Mouse (Mus musculus) 3T3-L1 (cell line): ENCODE results near the gene Cep152.

Experiments
- DNase-seq: peaks from one replicate; pipeline ENCODE4 v3.0.0-alpha.2; 2015; ENCODE audit warnings: low read depth, low spot score

Cep152 gene

GRCm38 (mm10) chr2:125558634-125559589 lies 66.0 kb downstream of the Cep152 start:
- DNase-seq: no peak

- no peak for DNase-seq
Measured at GRCm38 (mm10) chr2:125555830-125556229, 69.1 kb downstream of the Cep152 start.

- DNase-seq: peak; percentile 89
Measured at GRCm38 (mm10) chr2:125548806-125549578, 75.9 kb downstream of the Cep152 start.

- peak; percentile 89 for DNase-seq
Measured at GRCm38 (mm10) chr2:125544986-125545385, 79.9 kb downstream of the Cep152 start.

GRCm38 (mm10) chr2:125543646-125544045 lies 81.3 kb downstream of the Cep152 start:
- DNase-seq: peak; percentile 35

- DNase-seq: no peak
Measured at GRCm38 (mm10) chr2:125541451-125541850, 83.5 kb downstream of the Cep152 start.

- DNase-seq: peak; percentile 81
Measured at GRCm38 (mm10) chr2:125540579-125540978, 84.3 kb downstream of the Cep152 start.

- DNase-seq: no peak
Measured at GRCm38 (mm10) chr2:125539640-125540039, 85.3 kb downstream of the Cep152 start.

- peak; percentile 92 for DNase-seq
Measured at GRCm38 (mm10) chr2:125530665-125531064, 94.2 kb downstream of the Cep152 start.

- peak; percentile 67 for DNase-seq
Measured at GRCm38 (mm10) chr2:125526566-125526965, 98.3 kb downstream of the Cep152 start.

- no peak for DNase-seq
Measured at GRCm38 (mm10) chr2:125525484-125525883, 99.4 kb downstream of the Cep152 start.

GRCm38 (mm10) chr2:125516594-125516993 lies 108.3 kb downstream of the Cep152 start:
- peak; percentile 23 for DNase-seq

GRCm38 (mm10) chr2:125515291-125516057 lies 109.4 kb downstream of the Cep152 start:
- DNase-seq: no peak

- peak; percentile 15 for DNase-seq
Measured at GRCm38 (mm10) chr2:125514391-125514790, 110.5 kb downstream of the Cep152 start.
